Mouse (Mus musculus): Measurements from ENCODE around the gene Dbh.
A peak's percentile ranks its signal among the peaks of the same experiment; 100 is the strongest.

DNA sequence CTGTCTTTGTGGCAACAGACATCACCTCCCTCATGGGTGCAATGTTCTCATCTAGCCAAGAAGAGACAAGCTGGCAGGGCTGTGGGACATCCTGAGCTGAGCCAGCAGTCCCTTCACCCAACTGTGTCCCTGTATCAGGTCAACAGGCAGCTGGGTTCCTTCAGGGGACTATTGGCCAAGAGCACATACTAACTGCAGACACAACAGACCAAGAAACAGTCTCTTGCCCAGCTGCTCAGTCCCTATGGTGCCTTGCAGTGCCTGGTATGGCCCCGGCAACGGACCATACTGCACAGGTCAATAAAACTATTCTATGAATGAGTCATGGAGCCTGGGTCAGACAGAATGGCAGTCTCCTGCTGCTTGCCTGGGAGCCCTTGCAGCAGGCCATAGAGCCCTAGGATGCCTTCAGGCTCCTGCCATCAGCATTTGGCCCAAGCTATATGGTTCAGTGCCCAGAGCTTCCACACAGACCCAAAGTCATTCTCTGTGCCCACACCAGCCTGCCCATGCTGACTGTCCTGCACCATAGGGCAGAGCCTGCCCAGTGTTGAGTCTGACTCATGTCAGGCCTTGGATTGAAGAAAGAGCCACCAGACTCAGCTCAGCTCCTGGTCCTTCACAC lies 64.6 kb downstream of the Dbh start:
- no peak for TF ChIP-seq CTCF (IDR thresholded peaks at IDR 0.05)
- TF ChIP-seq EP300 (IDR thresholded peaks at IDR 0.05) = peak; percentile 58; the same call in 1 of the 2 replicates
